Mouse (Mus musculus): ENCODE data around the gene Tenm3. TPM values are rescaled to one million over a fixed set of nuclear protein-coding genes. Genes with fewer than 3 reads are reported as not detected.

The Tenm3 gene
- polyA plus RNA-seq, 1 experiment from 2014 or later, result 4.7 TPM

GRCm38 (mm10) chr8:48309191-48309987 lies 534.4 kb downstream of the Tenm3 start:
- no peak for ATAC-seq
- no peak for DNase-seq

DNA sequence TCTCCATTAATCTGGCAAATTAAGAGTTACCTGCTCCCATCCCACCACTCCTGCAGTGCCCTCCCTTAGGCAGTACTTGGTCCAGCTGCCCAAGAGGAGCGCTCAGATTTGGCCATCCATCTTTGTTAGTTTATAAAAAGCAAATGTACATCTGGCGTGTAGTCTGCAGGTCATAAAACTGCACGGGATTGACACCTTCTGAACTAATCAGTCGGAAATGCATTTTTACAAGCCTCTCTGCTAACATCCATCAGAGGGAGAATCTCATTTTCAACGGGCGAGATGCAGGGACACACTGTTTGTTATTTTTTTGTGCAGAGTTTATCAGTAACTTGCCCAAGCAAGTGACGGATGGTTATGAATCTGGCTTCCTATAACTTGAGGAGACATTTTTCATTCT lies 539.5 kb downstream of the Tenm3 start:
- no peaks in the 10 kb centered on the region for H3K9me3 ChIP-seq (ENCODE audit: low read length)
- WGBS (ENCODE audit: insufficient replicate concordance), result 77% methylated on average over 7 of the region's 7 CpGs
- no peak overlapping the region for H3K4me2 ChIP-seq (ENCODE audit: low read depth, low read length)
- 0 out of 2 replicates have a peak, but pooled peaks cover 2% of the 10 kb centered on the region for H3K36me3 ChIP-seq (replicated peaks; ENCODE audit: insufficient read depth, low read length)
- TF ChIP-seq CTCF (IDR thresholded peaks at IDR 0.05; ENCODE audit: low read depth) (no peak), EP300 (IDR thresholded peaks at IDR 0.05; ENCODE audit: low read depth) (no peak)
- no peaks in the 10 kb centered on the region for H3K27me3 ChIP-seq (ENCODE audit: insufficient read depth, low read length)
- no peak overlapping the region for H3K9ac ChIP-seq (replicated peaks)
- DNase-seq, result no peak
- ATAC-seq, result no peak
- H3K27ac ChIP-seq (ENCODE audit: low read depth), result no peak overlapping the region
- no peaks in the 10 kb centered on the region for H3K4me1 ChIP-seq (ENCODE audit: insufficient read depth)
- H3K4me3 ChIP-seq (ENCODE audit: low read depth, low read length), result no peak overlapping the region

More at GRCm38 (mm10) chr8:48309191-48309987, 534.4 kb downstream of the Tenm3 start:
- no peak overlapping the region for H3K27ac ChIP-seq (ENCODE audit: low read depth)
- H3K27me3 ChIP-seq (ENCODE audit: insufficient read depth, low read length), result no peaks in the 10 kb centered on the region
- 0 out of 2 replicates have a peak, but pooled peaks cover 2% of the 10 kb centered on the region for H3K36me3 ChIP-seq (replicated peaks; ENCODE audit: insufficient read depth, low read length)
- no peak overlapping the region for H3K9ac ChIP-seq (replicated peaks)
- 68% methylated on average over 16 of the region's 16 CpGs for WGBS (ENCODE audit: insufficient replicate concordance)
- TF ChIP-seq CTCF (IDR thresholded peaks at IDR 0.05; ENCODE audit: low read depth), result no peak
- TF ChIP-seq EP300 (IDR thresholded peaks at IDR 0.05; ENCODE audit: low read depth), result no peak
- no peak overlapping the region for H3K4me2 ChIP-seq (ENCODE audit: low read depth, low read length)
- H3K4me3 ChIP-seq (ENCODE audit: low read depth, low read length), result no peak overlapping the region
- no peaks in the 10 kb centered on the region for H3K9me3 ChIP-seq (ENCODE audit: low read length)
- no peaks in the 10 kb centered on the region for H3K4me1 ChIP-seq (ENCODE audit: insufficient read depth)

DNA sequence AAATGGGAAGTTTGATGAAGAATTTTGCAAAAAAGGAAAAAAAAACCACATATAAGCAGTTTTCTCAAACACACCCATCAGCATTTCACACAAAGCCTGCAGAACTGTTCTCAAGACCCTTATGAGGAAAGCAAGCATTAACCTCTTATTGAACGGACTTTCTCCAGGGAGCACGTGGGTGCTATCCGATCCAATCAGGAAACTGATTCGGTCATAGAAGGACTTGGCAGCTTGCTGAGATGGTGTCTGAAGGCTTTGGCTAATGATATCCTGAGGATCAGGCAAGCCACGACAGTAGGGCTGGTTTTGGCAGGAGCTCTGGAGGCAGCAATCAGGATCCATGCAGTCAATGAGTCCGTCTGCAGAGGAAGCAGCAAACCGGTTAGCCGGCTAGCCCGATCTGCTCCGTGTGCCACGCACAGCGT lies 543.1 kb downstream of the Tenm3 start:
- DNase-seq (no peak), ATAC-seq (no peak)
- H3K27me3 ChIP-seq (ENCODE audit: insufficient read depth, low read length), result no peaks in the 10 kb centered on the region
- H3K27ac ChIP-seq (ENCODE audit: low read depth), result no peak overlapping the region
- no peak overlapping the region for H3K4me3 ChIP-seq (ENCODE audit: low read depth, low read length)
- H3K9ac ChIP-seq (replicated peaks), result no peak overlapping the region
- H3K4me2 ChIP-seq (ENCODE audit: low read depth, low read length), result no peak overlapping the region
- H3K36me3 ChIP-seq (replicated peaks; ENCODE audit: insufficient read depth, low read length), result 0 out of 2 replicates have a peak, but pooled peaks cover 5% of the 10 kb centered on the region
- no peak for TF ChIP-seq EP300 (IDR thresholded peaks at IDR 0.05; ENCODE audit: low read depth)
- no peak for TF ChIP-seq CTCF (IDR thresholded peaks at IDR 0.05; ENCODE audit: low read depth)
- no peaks in the 10 kb centered on the region for H3K9me3 ChIP-seq (ENCODE audit: low read length)
- 76% methylated on average over 12 of the region's 12 CpGs for WGBS (ENCODE audit: insufficient replicate concordance)
- H3K4me1 ChIP-seq (ENCODE audit: insufficient read depth), result no peaks in the 10 kb centered on the region

DNA sequence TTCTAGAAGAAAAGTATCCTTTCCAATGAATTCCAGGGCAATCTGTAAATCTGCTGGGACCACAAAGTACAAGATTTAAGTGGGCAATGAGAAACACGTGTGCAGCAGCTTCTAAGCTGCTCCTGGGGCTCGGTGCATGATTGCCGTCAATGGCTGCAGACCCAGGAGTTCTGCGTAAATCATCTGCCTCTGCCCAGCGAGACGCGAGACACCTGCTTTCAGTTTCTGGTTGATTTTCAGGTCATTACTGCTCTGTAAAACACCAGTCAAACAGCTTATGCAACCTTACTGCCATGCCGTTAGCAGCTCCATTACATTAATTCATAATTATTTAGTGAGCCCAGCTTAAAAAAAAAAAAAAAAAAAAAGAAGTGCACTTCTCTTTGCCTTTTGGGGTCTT lies 543.7 kb downstream of the Tenm3 start:
- no peak for DNase-seq
- Histone ChIP-seq H3K4me3 (ENCODE audit: low read depth, low read length) (no peak overlapping the region), H3K4me1 (ENCODE audit: insufficient read depth) (no peaks in the 10 kb centered on the region), H3K36me3 (replicated peaks; ENCODE audit: insufficient read depth, low read length) (0 out of 2 replicates have a peak, but pooled peaks cover 5% of the 10 kb centered on the region), H3K9ac (replicated peaks) (no peak overlapping the region), H3K9me3 (ENCODE audit: low read length) (no peaks in the 10 kb centered on the region), H3K4me2 (ENCODE audit: low read depth, low read length) (no peak overlapping the region), H3K27me3 (ENCODE audit: insufficient read depth, low read length) (no peaks in the 10 kb centered on the region), H3K27ac (ENCODE audit: low read depth) (no peak overlapping the region)
- TF ChIP-seq EP300 (IDR thresholded peaks at IDR 0.05; ENCODE audit: low read depth) (no peak), CTCF (IDR thresholded peaks at IDR 0.05; ENCODE audit: low read depth) (no peak)
- ATAC-seq, result no peak
- WGBS (ENCODE audit: insufficient replicate concordance), result 51% methylated on average over 8 of the region's 8 CpGs

DNA sequence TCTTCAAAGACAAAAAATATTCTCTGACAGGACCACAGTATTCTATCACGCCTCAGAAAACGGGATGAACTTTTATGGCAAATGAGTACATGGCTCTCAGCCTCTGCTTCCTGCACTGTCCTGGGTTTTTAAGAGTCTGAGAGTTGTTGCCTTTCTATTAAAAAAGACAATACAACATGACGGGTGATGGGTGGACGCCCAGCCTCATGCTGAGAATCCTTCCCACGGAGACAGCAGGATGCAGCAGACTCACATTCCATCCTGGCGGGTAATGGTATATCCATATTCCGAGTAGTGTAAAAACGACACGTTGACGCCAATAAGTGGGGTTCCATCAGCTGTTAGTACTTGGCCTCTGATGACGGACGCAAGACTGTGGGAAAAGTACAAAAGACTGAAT lies 544.4 kb downstream of the Tenm3 start:
- ATAC-seq (no peak), DNase-seq (no peak)
- Histone ChIP-seq H3K4me3 (ENCODE audit: low read depth, low read length) (no peak overlapping the region), H3K36me3 (replicated peaks; ENCODE audit: insufficient read depth, low read length) (0 out of 2 replicates have a peak, but pooled peaks cover 5% of the 10 kb centered on the region), H3K4me1 (ENCODE audit: insufficient read depth) (no peaks in the 10 kb centered on the region), H3K9ac (replicated peaks) (no peak overlapping the region), H3K9me3 (ENCODE audit: low read length) (no peaks in the 10 kb centered on the region), H3K27me3 (ENCODE audit: insufficient read depth, low read length) (no peaks in the 10 kb centered on the region), H3K27ac (ENCODE audit: low read depth) (no peak overlapping the region), H3K4me2 (ENCODE audit: low read depth, low read length) (no peak overlapping the region)
- TF ChIP-seq EP300 (IDR thresholded peaks at IDR 0.05; ENCODE audit: low read depth) (no peak), CTCF (IDR thresholded peaks at IDR 0.05; ENCODE audit: low read depth) (no peak)
- 82% methylated on average over 12 of the region's 12 CpGs for WGBS (ENCODE audit: insufficient replicate concordance)

- WGBS (ENCODE audit: insufficient replicate concordance), result 85% methylated on average over 7 of the region's 7 CpGs
Measured at GRCm38 (mm10) chr8:48296371-48296770, 547.4 kb downstream of the Tenm3 start.

More at GRCm38 (mm10) chr8:48296371-48296770, 547.4 kb downstream of the Tenm3 start:
- no peaks in the 10 kb centered on the region for H3K27me3 ChIP-seq (ENCODE audit: insufficient read depth, low read length)
- H3K27ac ChIP-seq (ENCODE audit: low read depth), result no peak overlapping the region
- no peaks in the 10 kb centered on the region for H3K9me3 ChIP-seq (ENCODE audit: low read length)
- H3K4me1 ChIP-seq (ENCODE audit: insufficient read depth), result no peaks in the 10 kb centered on the region
- H3K9ac ChIP-seq (replicated peaks), result no peak overlapping the region
- DNase-seq (no peak), ATAC-seq (no peak)
- H3K4me2 ChIP-seq (ENCODE audit: low read depth, low read length), result no peak overlapping the region
- TF ChIP-seq CTCF (IDR thresholded peaks at IDR 0.05; ENCODE audit: low read depth) (no peak), EP300 (IDR thresholded peaks at IDR 0.05; ENCODE audit: low read depth) (no peak)
- 0 out of 2 replicates have a peak, but pooled peaks cover 5% of the 10 kb centered on the region for H3K36me3 ChIP-seq (replicated peaks; ENCODE audit: insufficient read depth, low read length)
- H3K4me3 ChIP-seq (ENCODE audit: low read depth, low read length), result no peak overlapping the region

All from liver, postnatal 0 days (tissue).